Mouse (Mus musculus) neural tube, embryonic 11.5 days (tissue): ENCODE results near the gene Eva1c. TPM values are rescaled to one million over a fixed set of nuclear protein-coding genes. Genes with fewer than 3 reads are reported as not detected.

Experiments
- ATAC-seq: fragments of 200-750 bp; cut with Nextera tagmentation; 2 replicates; pipeline ENCODE4 v1.8.0; 2017; ENCODE audit warnings: moderate number of reproducible peaks, mild to moderate bottlenecking, moderate TSS enrichment, moderate library complexity; ENCODE audit not compliant: insufficient read depth, low FRiP score, low TSS enrichment
- DNase-seq: peaks from one replicate; pipeline ENCODE4 v3.0.0-alpha.2; 2015; ENCODE audit warnings: low spot score
- H3K27ac ChIP-seq: fragments of 300-500 bp; sonication (generic); 2 replicates; pipeline ENCODE4 v1.5.1; 2014; ENCODE audit warnings: low read depth, mild to moderate bottlenecking, low read length
- H3K27me3 ChIP-seq: fragments of 300-500 bp; sonication (generic); 2 replicates; pipeline ENCODE4 v1.6.1; 2014; ENCODE audit warnings: mild to moderate bottlenecking, low read length, mixed read lengths; ENCODE audit not compliant: control insufficient read depth, insufficient read depth
- H3K36me3 ChIP-seq: fragments of 300-500 bp; sonication (generic); 2 replicates; pipeline ENCODE4 v1.6.1; 2014; ENCODE audit warnings: mild to moderate bottlenecking, low read length, moderate library complexity, mixed read lengths; ENCODE audit not compliant: control insufficient read depth, insufficient read depth
- H3K4me1 ChIP-seq: fragments of 300-500 bp; sonication (generic); 2 replicates; pipeline ENCODE4 v1.6.1; 2014; ENCODE audit warnings: low read length, mixed read lengths; ENCODE audit not compliant: control insufficient read depth, insufficient read depth
- H3K4me2 ChIP-seq: fragments of 300-500 bp; sonication (generic); 2 replicates; pipeline ENCODE4 v1.6.1; 2014; ENCODE audit warnings: low read depth, mild to moderate bottlenecking, moderate library complexity
- H3K4me3 ChIP-seq: fragments of 300-500 bp; sonication (generic); 2 replicates; pipeline ENCODE4 v1.5.1; 2014; ENCODE audit warnings: low read depth, low read length
- H3K9ac ChIP-seq: fragments of 300-500 bp; sonication (generic); 2 replicates; pipeline ENCODE4 v1.6.1; 2014; ENCODE audit warnings: mild to moderate bottlenecking, low read length
- H3K9me3 ChIP-seq: fragments of 300-500 bp; sonication (generic); 2 replicates; pipeline ENCODE4 v1.6.1; 2016; ENCODE audit warnings: low read length; ENCODE audit not compliant: control insufficient read depth
- WGBS: fragments of 180-500 bp; shearing (Covaris S2); extraction: QIAGEN DNeasy Blood & Tissue Kit; methylation state at CpG from one replicate; pipeline ENCODE4 v1.1.7; 2014; 5-methylcytosine and 5-hydroxymethylcytosine counted together
- polyA plus RNA-seq: library from polyadenylated mRNA; unstranded; fragments of >200 nt; fragmentation: Nextera tagmentation; extraction: Ambion mirVana; gene quantifications from 2 replicates; pipeline ENCODE4 v1.2.1, GENCODE M21; 2014

The Eva1c gene
- polyA plus RNA-seq, 1 experiment from 2014 or later, result 0.73 TPM

DNA sequence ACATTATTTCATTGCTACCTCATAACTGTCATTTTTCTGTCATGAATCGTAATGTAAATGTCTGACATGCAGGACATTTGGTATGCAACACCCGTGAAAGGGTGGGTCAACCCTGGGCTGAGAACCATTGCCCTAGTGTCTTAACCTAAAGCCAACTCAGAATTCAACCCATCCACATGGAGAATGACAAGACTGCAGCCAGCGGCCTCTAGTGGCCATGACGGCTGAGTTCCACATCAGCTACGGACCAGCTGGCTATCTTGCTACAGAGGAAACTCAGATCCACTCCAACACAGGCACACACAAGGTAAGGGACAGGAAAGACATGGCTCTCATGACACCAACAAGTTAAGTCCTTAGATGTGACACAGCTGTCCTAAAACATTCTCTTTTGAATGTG lies 98.9 kb downstream of the Eva1c start:
- no peaks in the 10 kb centered on the region for H3K4me1 ChIP-seq
- no peak overlapping the region for H3K4me3 ChIP-seq
- no peak for ATAC-seq
- H3K27me3 ChIP-seq, result no peaks in the 10 kb centered on the region
- no peak overlapping the region for H3K4me2 ChIP-seq
- H3K36me3 ChIP-seq, result peaks cover 2% of the 10 kb centered on the region; the same call in 1 of the 2 replicates
- no peak overlapping the region for H3K27ac ChIP-seq
- no peaks in the 10 kb centered on the region for H3K9me3 ChIP-seq
- DNase-seq, result peak; percentile 71
- H3K9ac ChIP-seq, result no peak overlapping the region
- WGBS, result 28% methylated on average over 5 of the region's 5 CpGs

DNA sequence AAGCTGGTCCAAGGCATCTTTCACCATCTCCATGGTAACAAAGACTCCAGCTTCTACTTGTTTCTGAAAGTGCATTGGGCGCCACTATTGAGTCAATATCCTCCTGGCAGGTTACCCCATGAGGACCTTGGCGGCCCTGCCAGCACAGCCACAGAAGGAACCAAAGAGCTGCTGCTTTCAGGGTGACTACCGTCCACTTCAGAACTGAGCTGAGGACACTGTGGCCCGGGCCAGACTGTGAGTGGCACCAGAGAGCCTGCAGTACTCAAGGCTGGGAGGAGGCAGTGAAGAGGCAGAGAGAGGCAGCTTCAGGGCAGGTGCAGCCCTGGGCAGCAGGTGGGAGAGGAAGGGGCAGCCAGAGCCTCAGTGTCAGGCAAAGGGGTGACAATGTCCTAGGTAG lies 100.9 kb downstream of the Eva1c start:
- no peak overlapping the region for H3K4me2 ChIP-seq
- peaks cover 2% of the 10 kb centered on the region; the same call in 1 of the 2 replicates for H3K36me3 ChIP-seq
- 90% methylated on average over 4 of the region's 4 CpGs for WGBS
- H3K27me3 ChIP-seq, result no peaks in the 10 kb centered on the region
- H3K9ac ChIP-seq, result no peak overlapping the region
- no peaks in the 10 kb centered on the region for H3K4me1 ChIP-seq
- no peaks in the 10 kb centered on the region for H3K9me3 ChIP-seq
- no peak overlapping the region for H3K27ac ChIP-seq
- H3K4me3 ChIP-seq, result no peak overlapping the region
- ATAC-seq, result no peak
- no peak for DNase-seq

DNA sequence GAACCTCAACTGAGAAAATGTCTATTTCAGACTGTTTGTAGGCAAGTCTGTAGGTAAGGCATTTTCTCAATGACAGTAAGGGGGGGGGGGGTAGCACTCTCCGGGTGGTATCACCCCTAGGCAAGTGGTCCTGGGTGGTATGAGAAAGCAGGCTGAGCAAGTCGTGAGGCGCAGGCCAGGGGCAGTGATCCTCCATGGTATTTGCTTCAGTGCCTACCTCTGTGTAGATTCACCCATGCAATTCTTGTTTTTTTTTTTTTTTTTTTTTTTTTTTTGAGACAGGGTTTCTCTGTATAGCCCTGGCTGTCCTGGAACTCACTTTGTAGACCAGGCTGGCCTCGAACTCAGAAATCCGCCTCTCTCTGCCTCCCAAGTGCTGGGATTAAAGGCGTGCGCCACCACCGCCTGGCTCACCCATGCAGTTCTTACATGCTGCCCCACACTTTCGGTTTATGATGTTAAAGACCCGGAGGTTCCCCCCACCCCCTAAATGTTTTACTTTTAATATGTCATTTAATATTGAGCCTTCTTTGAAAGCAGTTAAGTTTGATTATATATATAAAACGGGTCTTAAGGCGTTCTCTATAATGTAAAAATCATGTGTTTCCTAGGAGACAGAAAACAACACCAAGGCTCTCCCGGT lies 107.1 kb downstream of the Eva1c start:
- peak overlapping the region; percentile 84 for H3K9ac ChIP-seq
- WGBS, result 26% methylated on average over 13 of the region's 13 CpGs
- no peaks in the 10 kb centered on the region for H3K36me3 ChIP-seq
- no peak overlapping the region; the same call in 1 of the 2 replicates for H3K27ac ChIP-seq
- H3K4me1 ChIP-seq, result no peaks in the 10 kb centered on the region; the same call in 1 of the 2 replicates
- no peaks in the 10 kb centered on the region for H3K9me3 ChIP-seq
- peak overlapping the region; percentile 67 for H3K4me2 ChIP-seq
- no peak for DNase-seq
- H3K4me3 ChIP-seq, result peak overlapping the region; percentile 78
- H3K27me3 ChIP-seq, result no peaks in the 10 kb centered on the region
- ATAC-seq, result no peak

DNA sequence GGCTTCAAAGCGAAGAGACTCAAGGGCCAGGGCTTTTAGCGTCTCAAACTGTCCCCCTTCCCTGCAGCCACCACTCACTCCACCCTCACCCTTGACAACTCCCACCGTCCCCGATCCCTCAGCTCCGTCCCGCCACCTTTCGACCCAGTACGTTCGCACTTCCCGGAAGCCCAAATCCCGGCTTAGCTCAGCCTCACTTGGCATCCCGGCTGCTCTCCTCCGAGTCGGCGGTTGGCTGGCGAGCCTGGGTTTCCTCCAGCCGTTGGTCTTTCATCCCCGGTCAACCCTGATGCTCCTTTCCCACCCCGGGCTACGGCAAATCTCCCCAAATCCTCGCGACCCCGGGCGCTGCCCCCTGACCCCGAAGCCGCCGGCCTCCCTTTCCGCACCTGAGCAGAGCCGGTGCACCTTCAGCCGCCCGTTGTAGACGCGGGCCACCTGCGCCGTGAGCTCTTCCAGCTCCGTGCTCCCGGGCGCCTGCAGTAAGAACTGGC lies 107.7 kb downstream of the Eva1c start:
- peak; percentile 66 for ATAC-seq
- no peaks in the 10 kb centered on the region; the same call in 1 of the 2 replicates for H3K4me1 ChIP-seq
- H3K9ac ChIP-seq, result peak overlapping the region; percentile 84
- peak overlapping the region; percentile 63 for H3K27ac ChIP-seq
- H3K27me3 ChIP-seq, result no peaks in the 10 kb centered on the region
- H3K36me3 ChIP-seq, result no peaks in the 10 kb centered on the region
- under 1% methylated on average over 38 of the region's 38 CpGs for WGBS
- H3K9me3 ChIP-seq, result no peaks in the 10 kb centered on the region
- peak; percentile 67 for DNase-seq
- H3K4me2 ChIP-seq, result peak overlapping the region; percentile 67
- H3K4me3 ChIP-seq, result peak overlapping the region; percentile 78

DNA sequence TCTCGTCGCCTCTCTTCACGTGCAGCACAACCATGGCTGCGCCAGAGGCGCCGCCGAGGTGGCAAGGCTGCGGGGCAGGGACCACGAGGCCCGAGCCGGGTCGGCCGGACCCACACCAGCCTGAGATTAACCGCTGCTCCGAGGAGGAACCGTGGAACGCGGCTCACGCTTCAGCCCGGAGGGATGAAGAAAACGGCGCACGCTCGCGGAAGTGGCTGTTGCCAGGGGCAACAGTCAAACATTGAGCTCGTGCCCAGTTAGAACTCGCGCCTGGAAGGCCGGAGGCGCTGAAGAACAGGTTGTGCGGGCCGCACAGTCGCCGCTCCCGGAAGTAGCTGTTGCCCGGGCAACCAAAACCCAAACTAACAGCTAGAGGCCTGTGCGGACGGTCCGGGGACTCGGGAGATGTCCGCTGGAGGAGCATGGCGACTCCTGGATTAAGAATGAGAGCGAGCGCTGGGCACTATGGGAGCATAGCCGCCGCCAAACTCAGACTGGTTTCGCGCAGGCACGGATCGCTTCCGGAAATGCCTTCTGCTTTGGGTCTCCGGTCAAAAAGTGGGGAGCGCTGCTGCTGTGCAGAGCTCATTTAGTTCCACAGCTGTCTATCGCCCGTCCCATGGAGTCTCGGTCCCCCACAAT lies 108.3 kb downstream of the Eva1c start, which contains the start of gene Cfap298:
Cfap298 (minus strand) TSS at position 428 of the 642 bp plus-strand sequence.
- peak; percentile 96 for DNase-seq
- H3K9me3 ChIP-seq, result no peaks in the 10 kb centered on the region
- no peaks in the 10 kb centered on the region; the same call in 1 of the 2 replicates for H3K4me1 ChIP-seq
- under 1% methylated on average over 56 of the region's 56 CpGs for WGBS
- peak within 1 kb of the TSS; percentile 67 for H3K4me2 ChIP-seq
- no peaks in the 10 kb centered on the region for H3K27me3 ChIP-seq
- no peaks in the 10 kb centered on the region for H3K36me3 ChIP-seq
- H3K27ac ChIP-seq, result peak within 1 kb of the TSS; percentile 63
- peak within 1 kb of the TSS; percentile 78 for H3K4me3 ChIP-seq
- H3K9ac ChIP-seq, result peak within 1 kb of the TSS; percentile 84
- ATAC-seq, result peak; percentile 97

DNA sequence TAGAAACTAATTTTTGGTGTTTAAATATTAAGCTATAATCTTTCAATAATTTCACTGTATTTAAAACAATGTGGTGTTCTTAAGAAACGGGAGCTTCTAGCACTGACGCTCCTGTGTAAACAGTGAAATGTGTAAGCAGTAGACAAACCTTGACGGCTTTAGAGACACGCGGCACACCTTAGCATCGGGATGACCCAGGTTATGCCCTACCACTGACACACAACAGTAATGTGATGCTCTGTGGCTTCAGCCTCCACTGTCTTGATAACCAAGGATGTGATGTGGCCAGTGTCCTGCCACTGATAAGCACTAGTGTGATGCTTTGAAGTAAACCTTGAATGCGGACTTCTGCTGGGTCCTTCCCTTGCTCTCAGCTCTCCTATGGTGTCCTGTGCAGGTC lies 114.7 kb downstream of the Eva1c start:
- WGBS, result 96% methylated on average over 7 of the region's 7 CpGs
- DNase-seq, result no peak
- no peaks in the 10 kb centered on the region for H3K4me1 ChIP-seq
- no peak overlapping the region for H3K4me2 ChIP-seq
- H3K9me3 ChIP-seq, result no peaks in the 10 kb centered on the region
- no peak overlapping the region for H3K4me3 ChIP-seq
- H3K36me3 ChIP-seq, result no peaks in the 10 kb centered on the region
- no peak overlapping the region for H3K9ac ChIP-seq
- no peak for ATAC-seq
- H3K27ac ChIP-seq, result no peak overlapping the region
- H3K27me3 ChIP-seq, result no peaks in the 10 kb centered on the region

DNA sequence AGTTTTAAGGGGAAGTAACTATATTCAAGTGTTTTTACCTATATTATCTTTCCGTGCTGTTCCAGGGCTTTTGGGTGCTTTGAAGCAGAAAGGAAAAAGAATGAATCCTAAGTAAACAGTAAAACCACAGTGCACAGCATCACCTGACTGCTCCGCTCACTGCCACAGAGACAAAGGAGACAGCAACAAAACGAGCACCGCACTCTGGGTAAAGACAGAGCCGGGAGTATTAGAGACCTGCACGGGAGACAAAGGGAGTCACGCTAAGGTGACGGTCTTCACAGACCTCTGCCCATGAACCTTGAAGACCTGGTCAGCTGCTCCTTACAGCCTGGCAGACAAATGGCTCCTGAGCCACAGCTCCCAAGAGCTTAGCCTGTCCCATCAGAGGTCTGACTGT lies 120.5 kb downstream of the Eva1c start:
- Histone ChIP-seq H3K9me3 (no peaks in the 10 kb centered on the region), H3K4me2 (no peak overlapping the region), H3K36me3 (no peaks in the 10 kb centered on the region), H3K9ac (no peak overlapping the region), H3K27ac (no peak overlapping the region), H3K4me3 (no peak overlapping the region), H3K4me1 (no peaks in the 10 kb centered on the region), H3K27me3 (no peaks in the 10 kb centered on the region)
- ATAC-seq (no peak), DNase-seq (no peak)
- 82% methylated on average over 8 of the region's 8 CpGs for WGBS

DNA sequence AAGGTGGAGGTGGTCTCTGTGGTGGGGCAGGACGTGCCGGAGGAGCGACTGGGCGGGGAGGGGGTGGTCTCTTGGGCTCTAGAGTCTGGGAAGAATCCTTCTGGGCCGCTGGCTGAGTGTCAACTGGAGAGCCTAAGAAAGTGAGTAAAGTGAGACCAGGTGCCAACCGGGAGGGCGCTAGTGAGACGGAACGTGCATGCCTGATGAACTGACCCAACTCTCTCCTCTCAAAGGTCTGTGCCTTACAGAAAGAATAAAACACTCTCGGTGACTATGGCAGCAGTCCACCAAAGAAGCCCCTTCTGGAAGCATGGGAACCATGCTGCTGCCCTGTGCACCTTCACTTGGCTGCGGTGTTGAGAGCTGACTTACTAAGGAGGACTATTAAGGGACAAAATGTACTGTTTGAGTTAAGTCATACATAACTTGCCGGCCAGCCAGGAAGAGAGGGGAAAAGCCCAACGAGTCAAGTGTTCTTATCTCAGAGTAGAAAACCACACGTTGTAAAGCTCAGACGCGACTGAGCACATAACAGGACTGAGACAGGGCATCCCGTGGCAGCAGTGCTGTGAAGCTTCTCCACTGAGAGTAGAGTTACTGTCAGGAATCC lies 123.9 kb downstream of the Eva1c start:
- Histone ChIP-seq H3K27ac (no peak overlapping the region), H3K9me3 (no peaks in the 10 kb centered on the region), H3K9ac (no peak overlapping the region), H3K4me1 (no peaks in the 10 kb centered on the region), H3K4me3 (no peak overlapping the region), H3K27me3 (no peaks in the 10 kb centered on the region), H3K36me3 (peaks cover 3% of the 10 kb centered on the region; the same call in 1 of the 2 replicates), H3K4me2 (no peak overlapping the region)
- WGBS, result 60% methylated on average over 17 of the region's 17 CpGs
- ATAC-seq (no peak), DNase-seq (no peak)
